Mouse (Mus musculus) lung, postnatal 0 days (tissue): ENCODE results near the gene Spg11.

Experiments used
- CTCF ChIP-seq: IDR thresholded peaks from 2 replicates; pipeline ENCODE4 v1.5.1; 2016; ENCODE audit warnings: antibody characterized with exemption, mild to moderate bottlenecking
- EP300 ChIP-seq: IDR thresholded peaks from 2 replicates; pipeline ENCODE4 v1.6.1; 2016; ENCODE audit warnings: antibody characterized with exemption, mild to moderate bottlenecking, control low read depth

DNA sequence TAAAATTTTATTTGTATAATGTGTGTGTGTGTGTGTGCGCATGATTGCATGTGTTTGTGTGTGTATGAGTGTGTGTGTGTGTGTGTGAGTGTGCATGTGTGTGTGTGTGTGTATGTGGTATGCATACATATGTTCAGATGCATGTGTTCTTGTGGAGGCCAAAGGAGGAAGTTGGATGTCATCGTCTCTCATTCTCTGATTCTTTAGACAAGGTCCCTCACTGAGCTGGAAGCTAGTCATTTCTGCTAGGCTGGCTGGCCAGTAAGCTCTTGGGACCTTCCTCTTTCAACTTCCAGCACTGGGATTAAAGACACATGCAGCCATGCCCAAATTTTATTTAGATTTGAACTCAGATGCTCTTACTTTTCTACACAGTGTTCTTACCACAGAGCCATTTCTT is 13.9 kb upstream of the Spg11 start:
- TF ChIP-seq CTCF = no peak
- no peak for TF ChIP-seq EP300
